Mouse (Mus musculus): ENCODE data around the gene Cryl1.

Gene Cryl1

GRCm38 (mm10) chr14:57372348-57373102 lies 25.8 kb downstream of the Cryl1 start:
- peak; percentile 58 for DNase-seq

DNA sequence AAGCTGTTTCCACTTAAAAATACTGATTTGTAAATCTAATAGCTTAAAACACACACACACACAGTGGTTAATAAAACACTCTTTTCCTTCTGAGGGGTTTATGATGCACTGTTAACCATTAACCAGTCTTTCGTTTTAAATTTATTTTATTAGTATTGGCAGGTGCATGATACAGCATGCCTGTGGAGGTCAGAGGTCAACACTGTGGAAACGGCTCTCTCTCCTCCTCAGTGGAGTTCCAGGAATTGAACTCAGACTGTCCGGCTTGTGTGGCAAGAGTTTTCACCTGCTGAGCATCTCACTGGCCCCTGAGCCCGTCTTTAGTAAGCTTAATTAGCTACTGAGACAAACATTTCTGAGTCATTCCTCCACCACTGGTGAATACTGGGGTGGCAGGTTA lies 31.0 kb downstream of the Cryl1 start:
- no peak for DNase-seq

DNA sequence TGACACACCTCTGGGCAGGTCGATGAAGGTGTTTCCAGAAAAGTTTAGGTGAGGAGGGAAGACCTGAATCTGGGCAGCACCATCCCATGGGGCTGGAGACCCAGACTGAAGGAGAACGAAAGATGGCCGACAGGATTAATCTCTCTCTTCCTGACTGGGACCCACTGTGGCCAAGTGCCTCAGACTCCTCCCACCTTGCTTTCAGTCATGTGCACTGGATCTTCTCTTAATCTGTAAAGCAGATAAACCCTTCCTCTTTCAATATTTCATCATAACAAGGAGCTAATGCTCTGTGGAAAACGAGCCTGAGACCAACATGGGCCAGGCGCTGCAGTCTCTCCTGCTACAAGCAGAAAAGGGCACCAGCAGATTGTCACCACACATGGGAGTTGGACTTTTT lies 31.6 kb downstream of the Cryl1 start:
- DNase-seq, result no peak

DNA sequence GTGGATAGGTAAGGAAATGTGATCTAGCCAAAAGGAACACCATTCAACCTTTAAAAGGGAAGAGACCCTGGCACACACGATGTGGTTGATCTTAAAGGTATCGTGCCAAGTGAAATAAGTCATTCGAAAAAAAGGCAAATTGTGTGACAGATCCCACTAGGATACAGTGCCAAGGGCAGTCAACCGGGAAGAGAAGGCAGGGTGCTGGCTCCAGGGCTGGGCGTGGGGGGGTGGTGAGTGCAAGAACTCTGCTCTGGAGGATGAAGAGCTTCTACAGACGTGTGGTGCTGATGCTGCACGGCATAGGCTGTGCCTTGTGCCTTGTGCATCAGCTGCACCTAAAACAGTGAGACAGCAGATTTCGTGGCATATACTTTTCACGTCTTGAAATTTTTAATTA lies 33.0 kb downstream of the Cryl1 start:
- DNase-seq, result no peak

DNA sequence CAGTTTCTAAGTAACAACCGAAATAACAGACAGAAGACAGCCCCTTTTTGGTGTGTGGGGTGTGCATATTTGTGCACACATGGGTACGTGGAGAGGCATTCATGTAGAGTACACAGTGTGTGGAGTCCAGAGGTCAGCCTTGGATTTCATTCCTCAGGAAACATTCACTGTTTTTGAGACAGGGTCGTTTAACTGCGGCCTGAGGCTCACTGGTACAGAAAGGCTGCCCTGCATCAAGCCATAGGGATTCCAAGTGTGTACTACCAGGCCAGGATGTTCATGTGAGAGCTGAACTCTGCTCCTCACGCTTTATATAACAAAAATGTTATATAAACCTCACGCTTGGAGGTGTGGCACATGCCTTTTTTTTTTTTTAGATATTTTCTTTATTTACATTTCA lies 34.5 kb downstream of the Cryl1 start:
- no peak for DNase-seq

- DNase-seq, result peak; percentile 66
Measured at GRCm38 (mm10) chr14:57362726-57363660, 35.3 kb downstream of the Cryl1 start.

DNA sequence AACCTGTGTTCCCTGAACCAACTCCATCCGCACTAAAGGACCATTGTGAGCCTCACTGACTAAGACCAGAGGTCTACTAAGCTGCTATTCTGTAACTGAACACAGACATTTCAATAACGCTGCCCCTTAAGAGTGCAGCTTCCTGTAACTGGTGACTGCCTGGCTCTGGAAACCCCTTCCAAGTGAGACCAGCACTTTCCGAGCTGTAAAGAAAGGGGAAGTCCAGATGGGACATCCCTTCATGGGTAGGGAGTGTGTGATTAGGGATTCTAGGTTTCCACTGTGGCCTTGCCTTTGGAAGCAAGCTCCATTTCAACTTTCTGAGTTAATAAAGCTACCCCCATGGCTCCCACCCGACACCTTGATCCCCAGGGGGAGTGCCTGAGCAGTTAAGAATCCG lies 41.3 kb downstream of the Cryl1 start:
- DNase-seq, result no peak

- DNase-seq, result no peak
Measured at GRCm38 (mm10) chr14:57351521-57352235, 46.7 kb downstream of the Cryl1 start.

DNA sequence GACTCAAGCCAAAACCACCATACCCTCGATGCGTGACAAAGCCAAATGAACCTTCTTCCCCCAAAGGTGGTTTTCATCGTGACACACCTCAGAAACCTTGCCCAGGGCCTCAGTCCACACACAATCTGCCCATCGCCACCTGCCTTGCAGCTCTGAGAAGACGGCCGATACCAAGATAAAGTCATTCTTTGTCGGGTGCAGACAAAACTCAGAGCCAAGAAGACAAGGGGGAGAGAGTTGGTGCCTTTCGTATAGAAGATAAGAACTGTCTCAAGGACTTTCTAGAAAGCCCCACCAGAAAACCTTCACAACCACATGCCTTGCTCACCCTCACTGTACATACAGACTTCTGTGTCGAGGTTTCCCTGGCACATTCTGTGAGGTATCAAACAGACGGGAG lies 48.4 kb downstream of the Cryl1 start:
- DNase-seq, result no peak

GRCm38 (mm10) chr14:57348155-57348554 lies 50.2 kb downstream of the Cryl1 start:
- no peak for DNase-seq

DNA sequence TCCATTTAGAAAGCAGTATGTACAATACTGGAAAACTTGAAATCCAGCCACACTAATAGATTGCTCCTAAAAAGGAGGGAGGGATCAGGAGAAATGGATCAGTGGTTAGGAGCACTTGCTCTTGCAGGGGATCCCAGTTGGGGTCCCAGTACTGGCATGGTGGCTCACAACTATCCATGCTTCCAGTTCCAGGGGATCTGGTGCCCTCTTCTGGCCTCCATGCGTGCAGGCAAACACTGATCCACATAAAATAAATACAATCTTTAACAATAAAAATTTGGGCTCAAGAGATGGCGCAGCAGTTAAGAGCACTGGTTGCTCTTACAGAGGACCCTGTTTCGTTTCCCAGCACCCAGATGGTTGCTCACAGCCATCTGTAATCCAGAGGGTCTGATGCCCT lies 52.2 kb downstream of the Cryl1 start:
- DNase-seq, result no peak

DNA sequence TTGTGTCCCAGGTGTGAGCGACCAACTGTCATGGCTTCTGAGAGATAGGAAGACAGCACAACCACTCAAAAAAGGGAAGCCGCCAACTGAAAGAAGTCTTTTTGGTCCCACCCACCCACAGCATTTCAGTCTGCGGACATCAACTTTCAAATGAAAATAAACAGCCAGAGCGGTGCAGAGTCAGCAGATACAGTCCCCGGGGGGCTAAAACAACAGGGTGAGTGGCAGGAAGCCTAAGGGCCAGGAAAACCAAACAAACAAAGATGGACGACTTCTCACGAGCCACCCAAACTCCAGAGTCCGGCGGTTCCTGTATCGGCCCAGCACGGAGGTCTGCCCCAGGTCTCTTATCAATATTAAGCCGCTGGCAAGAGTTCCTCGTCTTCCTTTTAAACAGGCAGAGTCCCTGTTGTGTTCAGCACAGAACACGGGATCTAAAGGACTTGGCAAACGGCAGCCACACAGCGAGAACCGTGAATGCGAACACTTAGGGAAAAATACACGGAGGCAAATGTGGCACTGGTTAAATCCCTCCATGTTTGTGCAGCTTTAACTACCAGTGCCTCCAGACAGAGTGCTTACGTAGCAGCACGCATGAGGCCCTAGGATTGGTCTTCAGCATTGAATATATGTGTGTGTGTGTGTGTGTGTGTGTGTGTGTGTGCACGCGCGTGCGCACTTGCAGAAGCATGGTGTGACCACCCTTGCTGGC lies 53.4 kb downstream of the Cryl1 start:
- DNase-seq, result no peak

DNA sequence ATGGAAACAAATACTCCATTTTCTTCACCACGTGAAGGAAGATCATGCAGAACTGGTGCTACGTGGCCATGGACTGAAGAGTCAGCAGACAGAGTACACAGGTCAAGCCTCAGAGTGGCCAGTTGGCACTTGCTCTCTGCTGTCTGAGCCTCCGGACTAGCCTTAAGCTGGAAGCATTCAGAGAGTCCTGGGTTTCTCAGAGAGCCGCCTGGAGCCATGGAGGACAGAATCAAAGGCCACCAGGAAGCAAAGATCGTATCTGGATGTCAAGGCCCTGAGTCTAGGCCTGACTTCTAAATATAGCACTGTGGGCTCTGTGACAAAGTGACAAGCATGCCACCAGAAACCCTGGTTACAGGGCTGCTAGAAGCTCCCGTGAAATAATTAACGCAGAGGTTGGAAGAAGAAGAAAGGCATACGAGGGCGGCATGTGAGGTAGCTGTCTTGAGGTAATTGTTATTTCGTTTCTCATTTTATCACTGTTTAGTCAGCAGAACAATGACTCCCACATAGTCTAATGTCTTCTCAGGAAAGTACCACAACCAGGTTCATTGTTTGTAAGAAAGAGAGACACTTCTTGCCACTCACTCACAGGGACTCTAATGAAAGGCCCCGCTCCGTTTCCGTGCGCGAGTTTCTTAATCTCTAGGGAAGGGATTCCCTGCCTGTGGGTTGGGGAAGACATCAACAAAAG lies 55.1 kb downstream of the Cryl1 start:
- no peak for DNase-seq

GRCm38 (mm10) chr14:57342316-57343055 lies 55.8 kb downstream of the Cryl1 start:
- no peak for DNase-seq

DNA sequence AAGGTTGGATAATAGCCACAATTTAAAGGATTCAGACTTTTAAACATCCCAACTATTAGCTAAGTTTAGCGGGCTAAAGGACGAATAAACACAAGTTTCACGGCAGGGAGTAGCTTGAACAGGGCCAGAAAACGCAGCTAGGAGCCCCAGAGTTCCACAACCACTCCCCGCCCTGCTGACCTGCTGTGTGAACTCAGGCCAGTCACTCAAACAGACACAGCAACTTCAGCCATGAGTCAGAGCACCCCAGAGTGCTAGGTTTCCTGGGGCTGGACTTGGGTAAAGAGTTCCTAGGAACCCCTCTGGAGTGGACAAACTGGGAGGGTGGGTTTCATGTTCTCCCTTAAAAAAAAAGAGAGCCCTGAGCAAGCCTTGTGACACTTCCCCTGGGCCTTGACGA lies 59.7 kb downstream of the Cryl1 start:
- DNase-seq, result no peak

DNA sequence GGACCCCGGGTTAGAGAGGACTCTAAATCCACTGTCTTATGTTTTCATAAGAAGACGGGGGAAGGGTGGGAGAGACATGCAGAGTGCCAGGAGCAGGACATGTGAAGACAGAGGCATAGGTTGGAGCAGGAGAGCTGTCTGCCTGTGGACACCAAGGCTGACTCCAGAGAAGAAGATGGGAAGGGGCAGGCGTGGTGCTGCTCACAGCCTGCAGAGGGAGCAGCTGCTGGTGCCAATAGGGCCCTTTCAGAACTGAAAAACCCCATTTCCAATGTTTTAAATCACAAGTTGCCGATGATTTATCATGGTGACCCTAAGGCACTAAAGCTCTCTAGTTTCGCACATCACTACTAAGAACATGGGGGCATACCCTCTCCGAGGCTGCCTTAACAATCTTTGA lies 63.5 kb downstream of the Cryl1 start:
- DNase-seq, result no peak

DNA sequence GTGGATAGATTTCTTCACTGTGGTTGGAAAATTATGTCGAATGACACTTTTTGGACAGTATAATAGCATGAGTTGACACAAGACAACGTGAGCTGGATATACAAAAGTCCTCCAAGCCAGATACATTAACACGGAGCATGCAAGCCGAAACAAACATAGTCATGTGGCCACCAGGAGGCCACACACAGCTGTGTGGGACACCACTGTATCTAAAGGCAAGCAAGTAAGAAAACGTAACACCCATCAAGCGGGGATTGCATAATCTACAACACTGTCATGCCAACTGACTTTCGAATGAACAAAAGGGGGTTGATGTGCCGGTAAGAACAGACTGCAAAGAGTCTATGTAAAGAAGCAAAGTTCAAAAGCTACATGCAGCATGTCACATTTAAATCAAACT lies 65.8 kb downstream of the Cryl1 start:
- DNase-seq, result no peak

GRCm38 (mm10) chr14:57331097-57331496 lies 67.2 kb downstream of the Cryl1 start:
- no peak for DNase-seq

DNA sequence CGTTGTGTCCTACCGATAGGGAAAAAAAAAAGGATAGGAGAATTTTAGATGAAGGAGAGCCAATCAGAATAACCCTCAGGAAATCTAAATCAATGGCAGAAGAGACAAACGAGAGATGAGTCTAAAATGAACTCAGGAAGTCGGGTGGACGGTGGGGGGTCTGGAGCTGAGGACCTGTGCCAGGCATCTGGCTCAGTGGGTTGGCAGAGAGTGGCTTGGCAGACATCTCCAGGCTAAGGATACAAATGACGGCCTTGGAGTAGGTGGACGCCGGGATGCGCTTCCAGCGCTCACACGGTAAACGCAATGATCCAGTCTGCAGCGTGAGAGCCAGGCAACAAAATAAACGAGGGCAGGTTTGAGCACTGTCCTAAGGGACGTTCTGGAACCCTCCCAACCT lies 68.7 kb downstream of the Cryl1 start:
- DNase-seq, result no peak

GRCm38 (mm10) chr14:57326771-57327170 lies 71.6 kb downstream of the Cryl1 start:
- no peak for DNase-seq

GRCm38 (mm10) chr14:57318812-57319211 lies 79.5 kb downstream of the Cryl1 start:
- no peak for DNase-seq

Data from right cerebral cortex, postnatal 25 days (tissue).